Mouse (Mus musculus) thymus, adult 2 months (tissue): ENCODE measurements around the gene Spaca6.

ENCODE experiments used
- CTCF ChIP-seq: fragments of 200-500 bp; IDR thresholded peaks from 2 replicates; pipeline ENCODE4 v1.5.1; 2012; ENCODE audit warnings: mild to moderate bottlenecking, control low read depth, low read length, moderate library complexity, borderline replicate concordance; ENCODE audit not compliant: control insufficient read depth, poor library complexity, insufficient read depth; ENCODE audit errors: extremely low read depth
- POLR2A ChIP-seq: fragments of 200-500 bp; IDR thresholded peaks from 2 replicates; pipeline ENCODE4 v1.6.1; 2012; ENCODE audit warnings: mild to moderate bottlenecking, low read length, control low read depth, moderate library complexity; ENCODE audit not compliant: control insufficient read depth, poor library complexity, insufficient read depth; ENCODE audit errors: extremely low read depth

DNA sequence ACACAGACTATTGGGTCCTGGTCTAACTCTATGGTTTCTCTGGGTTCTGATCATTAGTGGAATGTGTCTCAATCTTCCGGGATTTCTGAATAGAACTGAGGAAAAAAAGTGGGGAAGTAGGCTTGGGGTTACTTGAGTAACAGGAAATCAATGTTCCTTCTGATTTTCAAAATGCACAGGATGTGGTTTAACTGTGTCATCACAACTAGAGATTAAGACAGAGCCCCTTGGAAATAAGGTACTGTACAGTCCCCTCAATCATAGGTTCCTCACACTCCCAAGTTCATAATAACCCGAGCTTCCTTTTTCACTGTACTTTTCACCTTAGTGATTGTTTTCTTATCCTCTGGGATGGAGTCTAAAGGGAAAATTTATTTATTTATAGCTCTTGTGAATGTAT is 44.7 kb downstream of the Spaca6 start:
- TF ChIP-seq POLR2A (no peak), CTCF (no peak)
